Mouse (Mus musculus): Measurements from ENCODE around the gene Gbp9.

- TF ChIP-seq CTCF (IDR thresholded peaks at IDR 0.05; ENCODE audit: low read depth) (no peak), EP300 (IDR thresholded peaks at IDR 0.05; ENCODE audit: low read depth) (no peak)
These were observed 57.4 kb downstream of the Gbp9 start for GRCm38 (mm10) chr5:105081900-105082299.

Data from liver, postnatal 0 days (tissue).